Mouse (Mus musculus): Measurements from ENCODE around the gene Enah.

Enah gene

DNA sequence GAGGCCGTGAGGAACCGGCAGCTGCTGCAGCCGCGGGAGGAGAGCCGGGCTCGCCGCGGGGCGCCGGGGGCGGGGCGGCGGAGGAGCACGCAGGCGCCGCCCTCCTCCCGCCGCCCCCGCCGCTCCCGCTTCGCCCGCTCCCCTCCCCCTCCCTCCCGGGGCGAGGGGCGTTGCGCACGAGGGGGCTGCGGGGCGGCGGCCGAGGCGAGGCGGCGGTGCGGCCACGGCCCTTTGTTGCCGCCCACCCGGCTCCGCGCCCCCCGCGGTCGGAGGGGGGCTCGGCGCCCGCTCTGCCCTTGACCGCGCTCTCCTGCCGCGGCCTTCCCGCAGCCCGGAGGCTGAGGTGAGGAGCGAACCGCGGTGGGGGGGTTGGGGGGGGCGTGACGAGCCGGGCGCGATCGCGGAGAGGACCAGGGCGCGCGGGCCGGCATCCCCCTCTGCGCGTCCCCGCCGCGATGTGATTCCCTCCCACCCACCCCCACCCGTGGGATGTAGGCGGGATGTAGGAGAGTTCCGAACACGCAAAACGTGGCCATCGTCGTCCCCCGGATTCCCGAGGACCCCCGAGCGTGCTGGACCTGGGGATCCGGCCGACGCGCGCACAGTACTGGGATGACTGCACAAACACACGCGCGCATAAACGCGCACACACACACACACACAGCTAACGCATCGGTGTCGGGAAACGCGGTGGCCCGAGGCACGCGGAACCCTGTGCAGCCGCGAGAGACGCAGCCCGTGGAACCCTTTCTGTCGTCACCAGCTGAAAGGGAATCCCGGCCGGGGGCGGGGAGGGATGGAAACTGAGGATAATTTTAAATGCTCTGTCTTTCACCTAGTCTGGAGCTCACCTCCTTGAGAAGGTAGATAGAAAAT, at the start of gene Enah:
Gene Enah, minus strand, starts transcription at position 65 of the 876 bp plus-strand sequence.
- peak; percentile 85 for DNase-seq (ENCODE audit: low spot score)

GRCm38 (mm10) chr1:182068136-182068535, 48.3 kb upstream of the Enah start:
- no peak for DNase-seq (ENCODE audit: low spot score)

GRCm38 (mm10) chr1:182066527-182067465, 47.0 kb upstream of the Enah start:
- no peak for DNase-seq (ENCODE audit: low spot score)

- no peak for DNase-seq (ENCODE audit: low spot score)
Measured at GRCm38 (mm10) chr1:182063716-182064115, 43.9 kb upstream of the Enah start.

DNA sequence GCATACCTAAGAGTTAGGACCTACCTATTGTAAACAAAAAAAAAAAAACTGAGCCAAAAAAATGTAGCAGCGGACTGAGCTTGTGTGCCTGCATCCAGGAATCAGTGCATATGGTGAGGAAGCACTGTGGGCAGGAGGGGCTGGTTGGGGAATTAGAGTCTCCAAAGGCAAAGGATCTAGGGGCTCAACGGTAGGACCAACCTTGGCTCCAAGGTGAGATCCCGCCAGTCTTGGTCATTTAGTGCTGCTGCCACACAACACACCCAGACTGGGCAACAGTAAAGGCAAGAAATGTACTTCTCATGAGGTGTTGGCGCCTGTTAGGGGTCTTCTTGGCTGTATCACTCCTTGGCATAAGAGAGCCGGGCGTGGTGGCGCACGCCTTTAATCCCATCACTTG, 43.0 kb upstream of the Enah start:
- no peak for DNase-seq (ENCODE audit: low spot score)

- no peak for DNase-seq (ENCODE audit: low spot score)
Measured at GRCm38 (mm10) chr1:182061203-182061602, 41.4 kb upstream of the Enah start.

DNA sequence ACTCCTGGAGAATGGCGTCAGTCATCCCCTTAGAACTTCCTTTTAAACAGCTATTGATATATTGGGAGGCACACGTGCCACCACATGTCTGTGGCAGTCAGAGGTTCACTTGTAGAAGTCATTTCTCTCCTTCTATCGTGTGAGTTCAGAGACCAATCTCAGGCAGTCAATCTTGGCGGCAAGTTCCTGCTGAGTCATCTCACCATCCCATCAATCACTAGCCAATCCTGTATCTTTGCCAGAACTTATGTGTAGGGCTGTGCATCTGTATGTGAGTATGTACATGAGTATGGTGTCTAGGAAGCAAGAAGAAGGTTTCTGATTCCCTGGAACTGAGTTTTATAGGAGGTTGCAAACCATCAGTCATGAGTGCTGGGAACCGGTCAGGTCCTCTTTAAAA, 40.0 kb upstream of the Enah start:
- DNase-seq (ENCODE audit: low spot score): no peak

DNA sequence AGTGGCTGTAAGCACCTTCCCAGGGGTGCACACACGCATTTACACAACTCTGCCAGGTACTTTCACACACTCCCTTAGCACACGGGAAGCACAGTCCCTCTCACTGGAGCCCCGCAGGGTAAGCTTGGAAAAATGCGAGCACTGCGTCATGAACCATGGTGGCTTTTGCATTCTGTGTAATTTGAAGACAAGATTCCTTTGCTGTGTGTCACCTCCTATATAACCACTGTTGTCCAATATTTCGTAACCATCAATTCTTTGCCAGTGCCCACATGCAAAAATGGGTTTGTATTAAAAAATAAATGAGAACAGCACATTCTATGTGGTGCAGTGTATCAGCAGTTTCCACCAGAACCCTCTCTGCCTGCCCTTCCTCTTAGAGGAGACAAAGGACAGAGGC, 38.2 kb upstream of the Enah start:
- DNase-seq (ENCODE audit: low spot score): no peak

- peak; percentile 44 for DNase-seq (ENCODE audit: low spot score)
Measured at GRCm38 (mm10) chr1:182055122-182055521, 35.3 kb upstream of the Enah start.

DNA sequence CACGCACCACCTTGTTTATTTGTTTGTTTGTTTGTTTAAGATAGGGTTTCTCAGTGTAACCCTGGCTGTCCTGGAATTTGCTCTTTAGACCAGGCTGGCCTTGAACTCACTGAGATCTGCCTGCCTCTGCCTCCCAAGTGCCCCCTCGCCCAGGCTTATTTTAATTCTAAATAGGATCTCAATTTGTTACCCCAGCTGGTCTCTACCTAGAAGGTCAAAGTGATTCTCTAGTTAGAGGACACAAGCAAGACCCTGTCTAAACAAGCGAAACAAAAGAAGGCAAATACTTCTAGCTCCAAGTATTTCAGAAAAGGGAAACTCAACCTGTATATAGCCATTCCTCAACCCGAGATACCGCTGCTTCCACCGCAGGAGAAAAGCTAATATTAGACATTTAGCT, 34.9 kb upstream of the Enah start:
- no peak for DNase-seq (ENCODE audit: low spot score)

GRCm38 (mm10) chr1:182052973-182053372, 33.2 kb upstream of the Enah start:
- DNase-seq (ENCODE audit: low spot score): peak; percentile 63

GRCm38 (mm10) chr1:182052385-182052784, 32.6 kb upstream of the Enah start:
- DNase-seq (ENCODE audit: low spot score): no peak

DNA sequence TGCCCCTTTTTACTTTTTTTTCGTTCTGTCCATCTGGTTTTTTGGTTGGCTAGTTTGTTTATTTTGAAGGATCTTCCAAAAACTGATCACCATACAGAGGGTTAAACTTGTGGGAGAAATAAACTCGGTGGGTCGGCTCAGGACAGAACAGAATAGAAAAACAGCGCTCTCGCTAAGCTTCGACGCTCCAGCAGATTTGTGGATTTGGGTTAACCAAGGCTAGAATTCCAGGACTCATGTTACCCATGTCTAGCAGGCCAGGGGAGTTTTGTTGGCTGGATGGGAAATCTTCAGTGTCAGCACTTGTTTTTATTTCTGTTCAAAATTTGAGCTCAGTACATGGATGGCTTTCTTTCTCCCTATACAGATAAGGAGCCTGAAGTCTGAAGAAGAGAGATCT, 30.0 kb upstream of the Enah start:
- no peak for DNase-seq (ENCODE audit: low spot score)

GRCm38 (mm10) chr1:182048101-182048500, 28.3 kb upstream of the Enah start:
- no peak for DNase-seq (ENCODE audit: low spot score)

GRCm38 (mm10) chr1:182047016-182047690, 27.4 kb upstream of the Enah start:
- DNase-seq (ENCODE audit: low spot score): no peak

DNA sequence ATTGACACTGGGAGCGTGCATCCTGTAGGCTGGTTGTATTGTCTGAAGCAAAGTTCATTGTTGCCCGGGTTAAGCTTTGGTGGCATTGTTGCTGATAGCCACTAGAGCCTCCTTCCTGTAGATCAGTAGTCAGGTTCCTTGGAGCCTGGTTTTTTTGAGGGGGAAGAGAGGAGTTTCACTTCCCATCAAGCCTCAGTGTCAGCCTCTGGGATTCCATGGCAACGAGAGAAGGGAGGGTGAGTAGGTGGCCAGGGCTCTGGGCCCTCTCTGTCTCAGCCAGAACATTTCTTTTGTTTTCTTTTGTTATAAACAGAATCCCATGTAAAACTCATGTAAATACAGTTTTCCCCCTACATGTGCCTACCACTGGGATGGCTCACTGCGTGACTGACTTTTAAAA, 25.4 kb upstream of the Enah start:
- DNase-seq (ENCODE audit: low spot score): peak; percentile 25

GRCm38 (mm10) chr1:182040538-182040937, 20.7 kb upstream of the Enah start:
- DNase-seq (ENCODE audit: low spot score): no peak

- DNase-seq (ENCODE audit: low spot score): no peak
Measured at GRCm38 (mm10) chr1:182031757-182032156, 12.0 kb upstream of the Enah start.

DNA sequence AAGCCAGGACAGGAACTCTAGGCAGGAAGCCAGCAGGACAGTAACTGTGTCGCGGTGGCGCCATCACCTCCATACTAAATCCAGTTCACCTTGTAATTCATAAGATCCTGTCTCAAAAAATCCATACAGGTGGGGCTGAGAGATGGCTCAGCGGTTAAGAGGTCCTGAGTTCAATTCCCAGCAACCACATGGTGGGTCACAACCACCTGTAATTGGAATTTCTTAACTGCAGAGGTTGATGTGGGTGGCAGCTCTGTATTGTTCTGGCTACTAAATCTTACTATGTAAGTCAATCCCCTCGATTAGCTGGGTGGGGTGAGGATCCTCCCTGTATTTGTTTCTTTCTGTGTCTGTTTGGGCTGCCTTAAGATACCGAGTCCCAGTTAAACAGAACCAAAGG, 11.3 kb upstream of the Enah start:
- no peak for DNase-seq (ENCODE audit: low spot score)

GRCm38 (mm10) chr1:182029989-182030649, 10.3 kb upstream of the Enah start:
- no peak for DNase-seq (ENCODE audit: low spot score)
